Mouse (Mus musculus): ENCODE measurements at regions not wholly inside any gene's neighbourhood (a gene's known extent, or its start where the extent isn't known, plus 50 kb on each side); places are given as distances from the start of the nearest gene placed in this dataset.
A peak's percentile ranks its signal among the peaks of the same experiment; 100 is the strongest.

DNA sequence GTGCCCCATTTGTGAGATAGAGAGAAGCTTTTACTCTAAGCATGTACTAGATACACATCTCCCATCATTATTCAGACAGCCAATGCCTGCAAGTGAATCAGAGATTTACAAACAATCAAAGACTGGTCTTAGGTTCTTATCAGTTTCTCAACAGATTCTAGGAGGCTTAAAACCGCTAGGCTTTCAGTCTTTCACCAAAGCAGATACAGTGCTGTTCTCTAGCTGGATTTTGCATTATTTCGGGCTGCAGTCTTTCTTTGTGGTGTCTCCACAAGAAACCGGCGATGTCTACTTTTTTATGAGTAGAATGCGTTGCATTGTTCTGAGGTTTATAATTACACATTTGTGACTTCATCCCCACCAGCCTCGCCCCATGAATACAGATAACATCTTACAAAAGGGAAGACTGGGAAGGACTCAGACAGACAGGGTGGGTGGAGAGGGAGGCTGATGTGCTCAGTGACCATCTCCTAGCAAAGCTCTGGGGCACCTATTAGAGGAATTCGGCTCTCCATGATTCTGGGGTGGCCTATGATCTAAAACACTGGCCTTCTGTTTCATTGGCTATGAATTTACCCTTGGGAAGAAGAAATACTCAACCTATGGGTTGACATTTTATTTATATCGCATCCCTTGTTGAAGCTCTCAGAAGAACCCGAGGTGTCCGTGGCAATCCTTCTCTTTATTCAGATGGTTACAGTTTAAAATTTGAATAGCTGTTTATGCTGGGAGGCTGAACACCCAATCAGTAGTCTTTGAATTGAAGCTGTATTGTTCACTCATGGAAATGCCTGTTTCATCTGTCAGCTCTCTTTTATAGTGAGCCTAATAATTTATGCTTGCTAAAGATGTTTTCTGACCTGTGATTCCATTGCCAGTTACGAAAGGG is 343.8 kb downstream of the Tmem161b start:
- peak; percentile 39 for DNase-seq (ENCODE audit: low read depth, low spot score)

DNA sequence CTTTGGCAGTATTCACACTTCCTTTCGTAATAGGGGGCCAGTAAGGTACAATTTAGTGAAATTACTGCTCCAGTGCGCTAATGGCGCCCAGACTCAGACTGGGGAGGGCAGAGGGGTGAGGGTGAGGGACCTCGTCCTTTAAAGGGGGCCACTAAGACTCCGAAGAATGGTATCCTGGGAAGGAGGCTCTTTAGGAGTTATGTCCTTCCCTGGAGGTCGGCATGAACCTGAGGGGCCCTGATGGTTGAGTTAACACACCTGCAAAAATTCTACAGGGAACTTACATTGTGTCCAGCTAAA is 344.4 kb downstream of the Tmem161b start:
- no peak for DNase-seq (ENCODE audit: low read depth, low spot score)

GRCm38 (mm10) chr13:84569371-84569770 is 347.3 kb downstream of the Tmem161b start:
- peak; percentile 6 for DNase-seq (ENCODE audit: low read depth, low spot score)

DNA sequence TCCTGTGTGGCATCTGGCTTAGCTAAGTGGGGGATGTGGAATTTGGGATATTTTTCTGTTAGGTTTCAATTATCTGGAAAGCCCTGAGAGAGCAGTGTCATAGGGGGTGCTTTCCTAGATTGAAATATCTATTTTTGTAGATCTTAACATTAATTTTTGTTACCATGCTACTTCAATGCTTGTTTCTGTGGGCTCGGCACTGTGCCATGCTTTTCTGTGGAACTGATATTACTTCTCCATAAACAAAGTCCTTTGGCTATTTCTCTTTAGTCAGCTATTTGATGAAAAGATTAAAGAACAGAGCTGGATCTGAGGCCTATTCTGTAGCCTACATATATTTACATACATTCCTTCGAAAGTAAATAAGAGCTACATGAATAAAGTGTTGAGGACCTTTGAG is 348.1 kb downstream of the Tmem161b start:
- no peak for DNase-seq (ENCODE audit: low read depth, low spot score)

DNA sequence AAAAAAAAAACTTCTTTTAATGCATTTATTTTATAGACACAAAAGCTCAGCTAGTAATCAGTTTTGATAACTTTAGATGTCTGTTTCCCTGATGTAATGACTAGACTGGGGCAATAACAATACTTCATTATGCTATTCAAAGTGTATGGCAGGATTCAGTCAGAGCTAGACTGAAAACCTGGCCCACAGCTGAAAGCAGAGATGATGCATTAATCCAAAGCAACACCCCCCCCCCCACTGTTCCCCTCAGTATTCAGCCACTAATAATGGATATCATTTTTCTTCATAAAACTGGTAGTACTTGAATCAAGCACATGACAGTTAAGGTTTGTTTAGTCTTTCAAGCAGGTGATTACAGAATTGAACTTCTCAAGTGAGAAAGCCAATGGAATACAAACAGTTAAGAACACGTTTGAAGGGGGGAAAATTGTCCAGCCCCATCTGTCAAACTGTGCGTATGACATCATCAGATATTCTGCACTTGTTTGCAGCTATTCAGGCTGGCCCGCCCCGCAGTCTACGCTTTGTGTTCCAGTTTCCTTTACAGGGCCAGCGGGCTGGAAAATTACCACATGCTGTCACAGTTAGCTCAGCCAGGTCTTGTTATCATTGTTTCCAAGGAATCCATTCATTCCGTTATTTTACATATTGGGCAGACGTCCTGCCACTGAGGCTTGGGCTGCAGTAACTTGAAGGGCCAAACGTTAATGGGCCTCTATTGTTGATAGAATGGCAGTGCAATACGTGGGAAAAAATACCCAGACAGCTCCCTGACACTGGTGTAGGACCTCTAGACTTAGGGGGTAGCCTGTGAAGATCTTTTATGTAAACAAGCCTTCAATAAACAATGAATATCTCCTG is 349.1 kb downstream of the Tmem161b start:
- peak; percentile 94 for DNase-seq (ENCODE audit: low read depth, low spot score)

- no peak for DNase-seq (ENCODE audit: low read depth, low spot score)
Observed at GRCm38 (mm10) chr13:84571845-84572193, 349.7 kb downstream of the Tmem161b start.

- DNase-seq (ENCODE audit: low read depth, low spot score) = no peak
Observed at GRCm38 (mm10) chr13:84572231-84572630, 350.1 kb downstream of the Tmem161b start.

GRCm38 (mm10) chr13:84596585-84597142 is 374.6 kb downstream of the Tmem161b start:
- DNase-seq (ENCODE audit: low read depth, low spot score) = no peak

GRCm38 (mm10) chr13:84602612-84603011 is 380.5 kb downstream of the Tmem161b start:
- DNase-seq (ENCODE audit: low read depth, low spot score) = no peak

DNA sequence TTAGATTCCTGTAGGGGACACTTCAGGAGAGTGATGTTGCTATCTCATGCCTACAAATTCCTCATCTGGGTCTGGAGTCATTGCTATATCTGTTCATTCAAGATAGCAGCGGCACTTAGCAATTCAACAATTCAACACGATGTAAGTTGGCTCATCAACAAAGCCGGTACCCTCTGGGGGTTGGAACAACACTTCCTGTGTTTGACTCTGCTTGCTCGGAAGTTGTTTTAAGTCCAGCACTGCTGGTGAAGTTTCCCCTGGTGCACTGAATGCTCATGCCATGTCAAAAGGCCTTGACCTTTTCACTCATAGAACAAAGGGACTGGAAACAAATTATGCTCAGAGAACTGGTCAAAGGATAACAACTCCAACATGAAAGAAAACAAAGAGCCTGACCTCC is 390.4 kb downstream of the Tmem161b start:
- DNase-seq (ENCODE audit: low read depth, low spot score) = peak; percentile 15

DNA sequence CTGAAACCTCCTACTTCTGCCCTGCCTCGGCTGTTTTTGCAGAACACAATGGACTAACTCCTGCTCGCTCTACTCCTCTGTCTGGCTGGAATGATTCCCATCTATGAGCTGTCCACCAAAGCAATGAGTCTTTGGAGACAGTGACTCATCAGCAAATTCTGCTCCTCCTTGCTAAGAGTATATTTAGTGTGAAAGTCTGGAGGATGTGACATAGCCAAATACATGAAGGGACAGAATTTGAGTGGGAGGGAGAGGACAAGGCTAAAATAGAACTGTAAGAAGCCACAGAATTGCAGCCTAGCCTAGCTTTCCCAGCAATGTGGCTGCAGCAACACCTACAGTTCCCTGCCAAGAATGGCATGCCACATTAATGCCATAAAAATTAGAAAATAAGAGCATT is 390.9 kb downstream of the Tmem161b start:
- peak; percentile 96 for DNase-seq (ENCODE audit: low read depth, low spot score)

GRCm38 (mm10) chr13:84624691-84625090 is 402.6 kb downstream of the Tmem161b start:
- DNase-seq (ENCODE audit: low read depth, low spot score) = peak; percentile 48

- DNase-seq (ENCODE audit: low read depth, low spot score) = no peak
Observed at GRCm38 (mm10) chr13:84625527-84625926, 403.4 kb downstream of the Tmem161b start.

DNA sequence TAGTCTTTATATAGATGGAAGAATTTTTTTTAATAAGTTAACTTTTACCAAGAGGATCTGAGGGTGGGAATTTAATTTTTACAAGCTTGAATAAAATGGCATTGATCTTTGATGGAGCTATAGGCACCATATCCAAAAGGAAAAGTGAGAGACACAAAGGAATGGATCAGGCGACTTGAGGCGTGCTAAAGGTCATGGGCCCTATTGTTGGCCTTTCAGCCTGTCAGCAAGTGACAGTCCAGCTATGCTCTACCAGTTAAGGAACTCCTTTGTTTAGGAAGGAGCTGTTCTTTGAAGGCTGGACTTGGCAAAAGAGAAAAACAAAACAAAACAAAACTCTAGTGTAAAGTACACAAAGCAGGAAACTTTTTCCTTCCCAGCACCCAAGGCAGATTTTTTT is 403.8 kb downstream of the Tmem161b start:
- no peak for DNase-seq (ENCODE audit: low read depth, low spot score)

DNA sequence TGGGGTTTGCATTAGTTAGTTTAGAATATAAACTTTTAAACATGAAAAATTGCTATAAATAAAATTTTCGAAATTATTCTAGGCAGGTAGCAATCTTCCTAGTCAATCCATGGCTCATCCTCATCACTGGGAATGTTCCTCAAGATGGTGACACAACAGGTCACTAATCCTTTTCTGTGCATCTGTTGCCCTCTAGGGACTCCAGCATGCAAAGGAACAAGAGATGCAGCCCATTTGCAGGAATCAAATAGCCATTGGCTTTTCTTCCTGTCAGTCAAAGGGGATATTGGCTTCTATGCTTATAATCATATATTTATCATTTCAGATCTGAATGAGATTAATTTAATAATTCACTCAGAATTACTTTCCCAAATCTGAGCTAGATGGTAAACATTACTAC is 404.3 kb downstream of the Tmem161b start:
- peak; percentile 57 for DNase-seq (ENCODE audit: low read depth, low spot score)

DNA sequence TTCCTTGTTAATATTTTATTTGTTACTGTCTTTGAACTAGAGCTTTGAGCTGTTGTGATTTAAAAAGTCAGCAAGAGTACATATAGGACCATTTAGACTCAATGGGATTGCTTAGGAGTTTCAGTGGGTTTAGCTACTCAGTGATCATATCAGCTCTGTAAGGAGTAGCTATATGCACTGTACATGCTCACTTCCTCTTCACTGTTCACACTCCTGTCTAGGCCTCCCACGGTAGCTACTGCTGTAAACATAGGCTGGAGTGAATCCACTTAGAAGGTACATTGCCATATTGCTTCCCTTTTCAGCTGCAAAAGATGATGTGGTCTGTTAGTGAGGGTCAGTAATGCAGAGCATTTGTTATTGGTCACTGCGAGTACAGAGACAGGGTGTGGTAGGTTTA is 408.6 kb downstream of the Tmem161b start:
- peak; percentile 55 for DNase-seq (ENCODE audit: low read depth, low spot score)

DNA sequence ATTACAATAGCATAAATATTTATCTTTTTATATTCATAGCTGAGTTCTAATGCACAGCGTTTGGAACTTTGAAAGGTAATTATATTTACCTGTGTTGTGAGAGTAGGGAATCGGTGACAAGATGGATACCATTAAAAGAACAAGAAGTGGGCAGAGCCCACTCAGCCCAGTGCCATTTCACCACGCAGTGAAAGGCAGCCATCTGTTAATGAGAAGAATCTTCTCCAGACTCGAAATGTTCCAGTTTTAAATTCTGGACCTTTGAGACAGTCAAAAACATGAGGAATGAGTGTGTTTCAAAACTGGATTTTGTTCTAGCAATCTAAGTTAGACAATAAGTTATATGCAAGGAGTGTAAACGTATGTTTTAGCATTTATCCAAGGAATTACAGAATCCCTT is 410.4 kb downstream of the Tmem161b start:
- DNase-seq (ENCODE audit: low read depth, low spot score) = peak; percentile 62

- no peak for DNase-seq (ENCODE audit: low read depth, low spot score)
Observed at GRCm38 (mm10) chr13:84636831-84637230, 414.7 kb downstream of the Tmem161b start.

DNA sequence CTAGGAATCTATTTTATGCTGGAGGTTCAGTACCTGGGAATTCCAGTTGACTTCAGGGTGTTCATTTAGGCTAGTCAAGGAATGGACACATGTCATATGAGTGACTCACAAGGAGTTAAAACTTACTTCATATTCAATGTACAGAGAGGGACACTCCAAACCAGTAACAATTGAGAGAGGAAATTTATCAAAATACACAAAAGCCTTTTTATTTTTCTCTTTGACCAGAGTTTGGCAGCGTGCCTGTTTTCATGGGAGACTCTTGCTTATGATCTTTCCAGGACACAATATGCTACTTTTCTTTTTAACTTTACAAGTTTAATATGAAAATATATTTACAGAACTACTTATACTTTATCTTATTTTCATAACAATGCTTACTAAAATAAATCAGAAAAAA is 415.5 kb downstream of the Tmem161b start:
- DNase-seq (ENCODE audit: low read depth, low spot score) = peak; percentile 16

DNA sequence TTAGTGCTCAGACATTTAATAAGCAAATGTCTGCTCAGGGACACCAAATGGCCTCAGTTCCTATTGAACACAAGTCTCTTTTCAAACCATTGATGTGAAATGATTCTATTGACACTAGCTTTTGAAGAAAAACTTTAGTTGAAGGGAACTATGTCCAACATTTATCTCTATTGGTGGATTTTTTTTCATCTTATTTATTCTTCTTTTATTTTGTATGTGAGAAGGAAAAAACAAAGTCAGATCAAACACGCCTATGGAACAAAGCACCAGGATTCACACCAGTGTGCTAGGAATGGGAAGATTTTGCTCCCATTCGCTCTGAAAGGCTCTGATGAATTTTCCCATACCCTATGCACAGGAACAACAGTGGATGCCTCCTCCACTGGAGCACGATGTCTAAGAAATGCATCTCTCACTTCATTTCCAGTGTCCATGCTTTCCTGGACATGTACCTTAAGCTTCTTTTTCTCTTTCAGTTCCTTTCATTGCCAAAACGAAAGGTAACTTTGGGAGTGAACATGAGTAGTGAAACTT is 416.4 kb downstream of the Tmem161b start:
- DNase-seq (ENCODE audit: low read depth, low spot score) = no peak

DNA sequence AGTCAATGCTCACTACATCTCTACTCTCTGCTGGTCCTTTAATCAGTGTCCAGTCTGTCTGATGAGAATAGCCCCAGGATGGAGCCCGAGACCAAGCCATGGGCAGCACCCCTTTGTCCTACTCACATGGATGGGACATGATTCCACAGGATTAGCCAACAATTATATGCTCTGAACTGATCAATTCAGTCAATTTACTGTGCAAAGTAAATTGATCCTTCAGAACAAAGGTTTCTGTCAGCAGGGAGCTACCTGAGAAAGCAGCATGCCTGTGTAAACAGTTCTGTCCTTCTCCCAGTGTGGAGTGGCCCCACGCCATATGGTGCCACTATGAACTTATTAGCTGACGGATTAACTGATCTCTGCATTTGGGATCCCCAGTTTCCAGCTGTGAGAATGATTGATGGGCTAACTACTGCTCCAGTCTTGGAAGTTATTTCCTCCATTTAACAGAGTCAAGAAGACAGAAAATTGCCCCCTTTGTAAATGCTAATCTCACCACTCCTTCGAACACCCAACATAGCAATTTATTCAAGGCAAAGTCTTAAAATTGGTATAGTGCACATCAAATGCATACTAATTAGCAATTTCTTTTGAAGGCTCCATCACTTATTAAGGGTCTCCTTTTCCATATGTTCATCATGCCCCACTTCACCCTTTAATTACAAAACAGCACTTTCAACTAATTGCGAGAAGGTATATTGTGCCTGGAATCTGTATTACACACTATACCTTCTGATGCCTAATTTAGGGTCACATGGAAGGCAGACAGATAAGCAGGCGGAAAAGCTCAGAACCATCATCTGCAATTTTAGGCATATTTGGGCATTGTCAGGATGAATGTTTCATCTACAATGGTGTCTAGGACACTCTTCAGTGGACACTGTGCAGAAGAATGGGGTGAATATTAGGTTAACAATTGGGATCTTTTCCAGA is 417.3 kb downstream of the Tmem161b start:
- peak; percentile 38 for DNase-seq (ENCODE audit: low read depth, low spot score)

All from brain, adult 2 months (tissue).